Mouse (Mus musculus): ENCODE measurements around the gene Cdkal1.

- TF ChIP-seq EP300 (IDR thresholded peaks at IDR 0.05; ENCODE audit: low read depth) (no peak), CTCF (IDR thresholded peaks at IDR 0.05; ENCODE audit: low read depth) (no peak)
Observed at GRCm38 (mm10) chr13:29621881-29622280, 233.6 kb downstream of the Cdkal1 start.

Measured in liver, embryonic 14.5 days (tissue).